Mouse (Mus musculus) intestine, embryonic 16.5 days (tissue): ENCODE measurements at regions not wholly inside any gene's neighbourhood (a gene's known extent, or its start where the extent isn't known, plus 50 kb on each side); places are given as distances from the start of the nearest gene placed in this dataset.

Source experiments
- ATAC-seq: fragments of 200-750 bp; cut with Nextera tagmentation; 2 replicates; pipeline ENCODE4 v1.8.0; 2017; ENCODE audit warnings: moderate TSS enrichment, moderate library complexity
- H3K27ac ChIP-seq: fragments of 300-500 bp; sonication (generic); 2 replicates; pipeline ENCODE4 v1.5.1; 2014; ENCODE audit warnings: mild to moderate bottlenecking, low read length
- H3K27me3 ChIP-seq: fragments of 300-500 bp; sonication (generic); replicated peaks from 2 replicates; pipeline ENCODE4 v1.6.1; 2014; ENCODE audit warnings: low read length, control low read depth, mixed read lengths; ENCODE audit not compliant: control insufficient read depth, insufficient read depth
- H3K36me3 ChIP-seq: fragments of 300-500 bp; sonication (generic); 2 replicates; pipeline ENCODE4 v1.6.1; 2014; ENCODE audit warnings: low read length, control low read depth; ENCODE audit not compliant: control insufficient read depth, insufficient read depth
- H3K4me1 ChIP-seq: fragments of 300-500 bp; sonication (generic); 2 replicates; pipeline ENCODE4 v1.6.1; 2014; ENCODE audit warnings: low read length, control low read depth, mixed read lengths; ENCODE audit not compliant: control insufficient read depth, insufficient read depth
- H3K4me2 ChIP-seq: fragments of 300-500 bp; sonication (generic); 2 replicates; pipeline ENCODE4 v1.6.1; 2014; ENCODE audit warnings: low read depth, low read length, control low read depth
- H3K4me3 ChIP-seq: fragments of 300-500 bp; sonication (generic); 2 replicates; pipeline ENCODE4 v1.5.1; 2014; ENCODE audit warnings: mild to moderate bottlenecking, low read length
- H3K9ac ChIP-seq: fragments of 300-500 bp; sonication (generic); 2 replicates; pipeline ENCODE4 v1.6.1; 2014; ENCODE audit warnings: low read depth, low read length
- H3K9me3 ChIP-seq: fragments of 300-500 bp; sonication (generic); 2 replicates; pipeline ENCODE4 v1.6.1; 2016; ENCODE audit warnings: low read length, control low read depth; ENCODE audit not compliant: control insufficient read depth
- WGBS: fragments of 180-500 bp; shearing (Covaris S2); extraction: QIAGEN DNeasy Blood & Tissue Kit; methylation state at CpG from one replicate; pipeline ENCODE4 v1.1.7; 2014; 5-methylcytosine and 5-hydroxymethylcytosine counted together

GRCm38 (mm10) chr11:45472171-45472570 lies 379.7 kb upstream of the Clint1 start:
- no peak overlapping the region for H3K4me3 ChIP-seq
- no peak overlapping the region for H3K9ac ChIP-seq

GRCm38 (mm10) chr11:45476917-45477316 lies 374.9 kb upstream of the Clint1 start:
- no peak overlapping the region for H3K4me2 ChIP-seq
- H3K27ac ChIP-seq: no peak overlapping the region
- H3K9ac ChIP-seq: no peak overlapping the region
- no peaks in the 10 kb centered on the region for H3K4me1 ChIP-seq
- H3K27me3 ChIP-seq: no peaks in the 10 kb centered on the region
- no peaks in the 10 kb centered on the region for H3K36me3 ChIP-seq
- no peak overlapping the region for H3K4me3 ChIP-seq
- WGBS: 72% methylated on average over 4 of the region's 4 CpGs
- ATAC-seq: no peak
- H3K9me3 ChIP-seq: no peaks in the 10 kb centered on the region

More at GRCm38 (mm10) chr11:45472171-45472570, 379.7 kb upstream of the Clint1 start:
- Histone ChIP-seq H3K27me3 (no peaks in the 10 kb centered on the region), H3K4me1 (no peaks in the 10 kb centered on the region), H3K4me2 (no peak overlapping the region), H3K36me3 (no peaks in the 10 kb centered on the region), H3K9me3 (no peaks in the 10 kb centered on the region), H3K27ac (no peak overlapping the region)
- no peak for ATAC-seq
- WGBS: 68% methylated on average over 5 of the region's 5 CpGs

GRCm38 (mm10) chr11:45485950-45486349 lies 365.9 kb upstream of the Clint1 start:
- no peak overlapping the region for H3K4me3 ChIP-seq
- 68% methylated on average over 4 of the region's 4 CpGs for WGBS
- no peaks in the 10 kb centered on the region for H3K27me3 ChIP-seq
- no peak for ATAC-seq
- H3K4me2 ChIP-seq: no peak overlapping the region
- no peak overlapping the region for H3K9ac ChIP-seq
- no peaks in the 10 kb centered on the region for H3K4me1 ChIP-seq
- H3K9me3 ChIP-seq: no peaks in the 10 kb centered on the region
- no peaks in the 10 kb centered on the region for H3K36me3 ChIP-seq
- H3K27ac ChIP-seq: no peak overlapping the region

GRCm38 (mm10) chr11:45491021-45491967 lies 360.6 kb upstream of the Clint1 start:
- Histone ChIP-seq H3K36me3 (no peaks in the 10 kb centered on the region), H3K27me3 (no peaks in the 10 kb centered on the region), H3K4me2 (no peak overlapping the region), H3K27ac (no peak overlapping the region), H3K4me1 (no peaks in the 10 kb centered on the region), H3K9me3 (no peaks in the 10 kb centered on the region), H3K4me3 (no peak overlapping the region), H3K9ac (no peak overlapping the region)
- WGBS: 70% methylated on average over 19 of the region's 20 CpGs
- no peak for ATAC-seq

- Histone ChIP-seq H3K4me3 (no peak overlapping the region), H3K36me3 (no peaks in the 10 kb centered on the region), H3K27ac (no peak overlapping the region), H3K4me1 (no peaks in the 10 kb centered on the region), H3K27me3 (no peaks in the 10 kb centered on the region; the same call in 1 of the 2 replicates), H3K9ac (no peak overlapping the region), H3K9me3 (no peaks in the 10 kb centered on the region), H3K4me2 (no peak overlapping the region)
- 72% methylated on average over 1 of the region's 1 CpGs for WGBS
- no peak for ATAC-seq
Observed at GRCm38 (mm10) chr11:45495246-45495645, 356.6 kb upstream of the Clint1 start.

- ATAC-seq: no peak
- H3K27me3 ChIP-seq: no peaks in the 10 kb centered on the region
- no peak overlapping the region for H3K4me2 ChIP-seq
- H3K9ac ChIP-seq: no peak overlapping the region
- no peaks in the 10 kb centered on the region; the same call in 1 of the 2 replicates for H3K9me3 ChIP-seq
- H3K4me1 ChIP-seq: no peaks in the 10 kb centered on the region
- no peak overlapping the region for H3K4me3 ChIP-seq
- WGBS: 57% methylated on average over 4 of the region's 4 CpGs
- no peaks in the 10 kb centered on the region for H3K36me3 ChIP-seq
- H3K27ac ChIP-seq: no peak overlapping the region
Observed at GRCm38 (mm10) chr11:45508566-45508965, 343.3 kb upstream of the Clint1 start.

GRCm38 (mm10) chr11:45509278-45509677 lies 342.6 kb upstream of the Clint1 start:
- 43% methylated on average over 2 of the region's 2 CpGs for WGBS
- ATAC-seq: no peak
- Histone ChIP-seq H3K27ac (no peak overlapping the region), H3K9me3 (no peaks in the 10 kb centered on the region; the same call in 1 of the 2 replicates), H3K4me3 (no peak overlapping the region), H3K9ac (no peak overlapping the region), H3K36me3 (no peaks in the 10 kb centered on the region), H3K27me3 (no peaks in the 10 kb centered on the region), H3K4me2 (no peak overlapping the region), H3K4me1 (peaks cover 4% of the 10 kb centered on the region; the same call in 1 of the 2 replicates)

- no peaks in the 10 kb centered on the region for H3K27me3 ChIP-seq
- no peak overlapping the region; the same call in 1 of the 2 replicates for H3K27ac ChIP-seq
- H3K9ac ChIP-seq: no peak overlapping the region
- H3K36me3 ChIP-seq: no peaks in the 10 kb centered on the region
- H3K4me1 ChIP-seq: peaks cover 4% of the 10 kb centered on the region; the same call in 1 of the 2 replicates
- WGBS: 57% methylated on average over 10 of the region's 10 CpGs
- ATAC-seq: no peak
- H3K4me2 ChIP-seq: no peak overlapping the region
- H3K9me3 ChIP-seq: no peaks in the 10 kb centered on the region; the same call in 1 of the 2 replicates
- no peak overlapping the region for H3K4me3 ChIP-seq
Observed at GRCm38 (mm10) chr11:45514415-45515271, 337.2 kb upstream of the Clint1 start.

GRCm38 (mm10) chr11:45524720-45525119 lies 327.1 kb upstream of the Clint1 start:
- WGBS: 64% methylated on average over 6 of the region's 6 CpGs
- H3K4me1 ChIP-seq: no peaks in the 10 kb centered on the region
- H3K27me3 ChIP-seq: no peaks in the 10 kb centered on the region
- H3K9ac ChIP-seq: no peak overlapping the region
- H3K4me2 ChIP-seq: no peak overlapping the region
- no peaks in the 10 kb centered on the region for H3K36me3 ChIP-seq
- no peak overlapping the region for H3K27ac ChIP-seq
- ATAC-seq: no peak
- H3K4me3 ChIP-seq: no peak overlapping the region
- no peaks in the 10 kb centered on the region for H3K9me3 ChIP-seq
